Mouse (Mus musculus): ENCODE results near the gene Eri3.

GRCm38 (mm10) chr4:117683048-117683768 is 133.0 kb downstream of the Eri3 start:
- no peak for TF ChIP-seq CTCF (IDR thresholded peaks at IDR 0.05; ENCODE audit: extremely low read depth, insufficient read depth, low read length)
- no peak for TF ChIP-seq POLR2A (IDR thresholded peaks at IDR 0.05; ENCODE audit: extremely low read depth, insufficient read depth, low read length)

All from cortical plate, adult 2 months (tissue).